ENCODE assay signal across 18 mouse cellular contexts in the genomic region with DNA sequence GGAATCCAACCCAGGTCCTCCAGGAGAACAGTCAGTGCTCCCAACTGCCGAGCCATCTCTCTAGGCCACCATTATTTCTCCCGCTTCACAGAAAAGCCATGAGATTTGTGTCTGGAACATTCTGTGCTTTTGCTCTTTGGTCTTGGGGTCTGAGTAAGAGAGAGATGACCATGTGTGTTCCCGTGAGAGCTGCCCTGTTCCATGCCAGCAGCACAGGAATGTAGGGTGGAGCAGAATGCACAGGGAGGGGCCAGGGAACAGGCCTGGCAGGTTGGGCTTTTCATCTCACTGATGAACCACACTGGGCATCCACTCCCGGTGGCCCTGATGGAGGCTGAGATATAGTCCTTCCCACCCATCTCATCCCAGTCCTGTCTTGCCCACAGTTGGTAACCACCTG. TPM values are rescaled to one million over a fixed set of nuclear protein-coding genes. Genes with fewer than 3 reads are reported as not detected.
DNase-seq lines count a peak whose midpoint lies in the region; ATAC-seq and TF ChIP-seq lines count a peak whose summit lies in the region.
"Had no signal": no experiment of that assay in that cellular context is flagged by ENCODE, and none has a peak within 500 bp of the region (broad histone marks: within the 10 kb centered on the region; RNA-seq: fewer than 3 reads in every experiment).

No protein-coding gene starts in this region.

- no peak overlapping the region for H3K9ac ChIP-seq in lung, embryonic 15.5 days
- no peak overlapping the region for H3K9ac ChIP-seq in midbrain, embryonic 11.5 days (ENCODE audit: low read length)
- H3K9ac ChIP-seq in forebrain, postnatal 0 days, result no peak overlapping the region
- H3K9ac ChIP-seq: forebrain, embryonic 15.5 days; limb, embryonic 12.5 days; liver, embryonic 13.5 days; midbrain, embryonic 12.5 days; neural tube, embryonic 12.5 days had no signal

- no peaks in the 10 kb centered on the region for H3K36me3 ChIP-seq in lung, embryonic 15.5 days
- H3K36me3 ChIP-seq in midbrain, embryonic 11.5 days (ENCODE audit: control insufficient read depth, insufficient read depth, low read length), result no peaks in the 10 kb centered on the region
- H3K36me3 ChIP-seq in forebrain, postnatal 0 days (ENCODE audit: insufficient read depth), result no peaks in the 10 kb centered on the region
- H3K36me3 ChIP-seq: forebrain, embryonic 15.5 days; limb, embryonic 12.5 days; liver, embryonic 13.5 days; midbrain, embryonic 12.5 days; neural tube, embryonic 12.5 days had no signal

- no peak overlapping the region for H3K4me2 ChIP-seq in lung, embryonic 15.5 days
- no peak overlapping the region for H3K4me2 ChIP-seq in midbrain, embryonic 11.5 days
- H3K4me2 ChIP-seq in forebrain, postnatal 0 days (ENCODE audit: low read depth), result no peak overlapping the region
- H3K4me2 ChIP-seq: forebrain, embryonic 15.5 days; limb, embryonic 12.5 days; liver, embryonic 13.5 days; midbrain, embryonic 12.5 days; neural tube, embryonic 12.5 days had no signal

- no peak for TF ChIP-seq CTCF in lung, adult 2 months (IDR thresholded peaks at IDR 0.05; ENCODE audit: insufficient read depth, low read length)
- TF ChIP-seq CTCF in forebrain, postnatal 0 days (IDR thresholded peaks at IDR 0.05; ENCODE audit: low read depth), result no peak

- peaks cover 10% of the 10 kb centered on the region; the same call in 1 of the 2 replicates for H3K27me3 ChIP-seq in lung, embryonic 15.5 days
- H3K27me3 ChIP-seq in midbrain, embryonic 11.5 days (ENCODE audit: control insufficient read depth, insufficient read depth, low read length), result no peaks in the 10 kb centered on the region
- no peaks in the 10 kb centered on the region for H3K27me3 ChIP-seq in forebrain, postnatal 0 days (ENCODE audit: insufficient read depth, low read length)
- H3K27me3 ChIP-seq: forebrain, embryonic 15.5 days had no signal

- 63% methylated on average over 4 of the region's 4 CpGs for WGBS in lung, embryonic 15.5 days
- WGBS in lung, adult 2 months, result 63% methylated on average over 4 of the region's 4 CpGs
- 81% methylated on average over 4 of the region's 4 CpGs for WGBS in midbrain, embryonic 11.5 days
- WGBS in forebrain, postnatal 0 days, result 80% methylated on average over 4 of the region's 4 CpGs

- no peak for DNase-seq in lung, adult 2 months
- DNase-seq in kidney, postnatal 14 days, result peak; percentile 35
- peak; percentile 54 for DNase-seq in lung, postnatal 36 days
- DNase-seq in gastrocnemius, postnatal 10 days, result no peak
- DNase-seq in midbrain, embryonic 11.5 days (ENCODE audit: low spot score, missing footprints), result no peak
- no peak for DNase-seq in forebrain, postnatal 0 days
- DNase-seq: cerebellum, adult 18-20 months; cerebellum, postnatal 25 days; embryo, embryonic 11 days; liver, embryonic 13.5 days; thymus, adult 2 months had no signal

- no peak for TF ChIP-seq POLR2A in lung, adult 2 months (IDR thresholded peaks at IDR 0.05; ENCODE audit: borderline replicate concordance, extremely low read depth, low read depth, low read length)

- no peaks in the 10 kb centered on the region for H3K9me3 ChIP-seq in lung, embryonic 15.5 days
- H3K9me3 ChIP-seq in midbrain, embryonic 11.5 days (ENCODE audit: control insufficient read depth, low read length), result no peaks in the 10 kb centered on the region
- H3K9me3 ChIP-seq in forebrain, postnatal 0 days (ENCODE audit: low read length), result 0 out of 2 replicates have a peak, but pooled peaks cover 2% of the 10 kb centered on the region
- H3K9me3 ChIP-seq: forebrain, embryonic 15.5 days; limb, embryonic 12.5 days; liver, embryonic 13.5 days; midbrain, embryonic 12.5 days; neural tube, embryonic 12.5 days had no signal

- no peak overlapping the region for H3K4me3 ChIP-seq in lung, embryonic 15.5 days
- no peak overlapping the region for H3K4me3 ChIP-seq in lung, adult 2 months (replicated peaks; ENCODE audit: extremely low read depth, low read depth, low read length)
- no peak overlapping the region for H3K4me3 ChIP-seq in midbrain, embryonic 11.5 days (ENCODE audit: low read depth, low read length)
- H3K4me3 ChIP-seq in forebrain, postnatal 0 days (ENCODE audit: low read depth, low read length), result no peak overlapping the region
- H3K4me3 ChIP-seq: forebrain, embryonic 15.5 days; limb, embryonic 12.5 days; liver, embryonic 13.5 days; midbrain, embryonic 12.5 days; neural tube, embryonic 12.5 days had no signal

- peak; percentile 43; the same call in 1 of the 2 replicates for ATAC-seq in lung, embryonic 15.5 days (ENCODE audit: borderline replicate concordance, extremely low read depth, low FRiP score, low TSS enrichment)
- ATAC-seq in midbrain, embryonic 11.5 days (ENCODE audit: low FRiP score), result no peak
- no peak for ATAC-seq in forebrain, postnatal 0 days
- ATAC-seq: CD4-positive, CD25-positive, alpha-beta regulatory T cell, adult 4 months; forebrain, embryonic 15.5 days had no signal

- no peak overlapping the region for H3K27ac ChIP-seq in lung, embryonic 15.5 days
- H3K27ac ChIP-seq in midbrain, embryonic 11.5 days (ENCODE audit: low read depth, low read length), result no peak overlapping the region
- H3K27ac ChIP-seq in forebrain, postnatal 0 days (ENCODE audit: low read depth, low read length), result no peak overlapping the region
- H3K27ac ChIP-seq: forebrain, embryonic 15.5 days; limb, embryonic 12.5 days; liver, embryonic 13.5 days; midbrain, embryonic 12.5 days; neural tube, embryonic 12.5 days had no signal

- no peaks in the 10 kb centered on the region for H3K4me1 ChIP-seq in lung, embryonic 15.5 days
- H3K4me1 ChIP-seq in lung, adult 2 months (ENCODE audit: control insufficient read depth, insufficient read depth, low read length), result no peaks in the 10 kb centered on the region
- no peaks in the 10 kb centered on the region for H3K4me1 ChIP-seq in midbrain, embryonic 11.5 days (ENCODE audit: control insufficient read depth, insufficient read depth, low read length)
- H3K4me1 ChIP-seq in forebrain, postnatal 0 days (ENCODE audit: insufficient read depth), result no peaks in the 10 kb centered on the region
- H3K4me1 ChIP-seq: forebrain, embryonic 15.5 days; limb, embryonic 12.5 days; liver, embryonic 13.5 days; midbrain, embryonic 12.5 days; neural tube, embryonic 12.5 days had no signal

RNA-seq across cellular contexts. Expression of gene Ppl, which starts 12.8 kb away (rescaled TPM):
- 6.3 and 6.7 TPM in 2 replicates for polyA plus RNA-seq in lung, embryonic 15.5 days (2015; fragmentation: Nextera tagmentation; extraction: Ambion mirVana)
- polyA plus RNA-seq in lung, adult 2 months (2012; rRNA removed), result 16.8 and 34.2 TPM in 2 replicates
- total RNA-seq in gastrocnemius, postnatal 10 days (2021), result under 1 TPM; 0.12 to 0.25 TPM
- polyA plus RNA-seq in midbrain, embryonic 11.5 days (2014; fragmentation: Nextera tagmentation; extraction: Ambion mirVana), result 0.44 and 0.48 TPM in 2 replicates
- 0.08 and 0.10 TPM in 2 replicates for total RNA-seq in forebrain, postnatal 0 days (2014; rRNA removed)
- polyA plus RNA-seq in forebrain, postnatal 0 days (2015; fragmentation: Nextera tagmentation; extraction: Ambion mirVana), result 0.03 and 0.07 TPM in 2 replicates

RNA-seq across cellular contexts. Expression of gene Sec14l5, which starts 27.5 kb away (rescaled TPM):
- polyA plus RNA-seq in lung, embryonic 15.5 days (2015; fragmentation: Nextera tagmentation; extraction: Ambion mirVana), result 0.65 and 0.78 TPM in 2 replicates
- polyA plus RNA-seq in lung, adult 2 months (2012; rRNA removed), result 1.3 and 2.9 TPM in 2 replicates
- total RNA-seq in gastrocnemius, postnatal 10 days (2021), result 10 to 100 TPM in 1 of 2 experiments, 1 to 10 TPM in 1; 8.8 to 13.3 TPM
- polyA plus RNA-seq in midbrain, embryonic 11.5 days (2014; fragmentation: Nextera tagmentation; extraction: Ambion mirVana), result 0.23 and 0.25 TPM in 2 replicates
- 0.15 and 0.48 TPM in 2 replicates for total RNA-seq in forebrain, postnatal 0 days (2014; rRNA removed)
- polyA plus RNA-seq in forebrain, postnatal 0 days (2015; fragmentation: Nextera tagmentation; extraction: Ambion mirVana), result 0.05 and 0.08 TPM in 2 replicates
- polyA plus RNA-seq: CD4-positive, CD25-positive, alpha-beta regulatory T cell, adult 4 months; heart, postnatal 0 days; liver, embryonic 13.5 days had no signal

Comparison
In these comparisons a context has a peak if more than half of its experiments do, and no peak if none do; other contexts are left out.
1. DNase-seq: peak in kidney, postnatal 14 days (single experiment) and lung, postnatal 36 days (single experiment); none in lung, adult 2 months (single experiment), gastrocnemius, postnatal 10 days (single experiment), midbrain, embryonic 11.5 days (single experiment) and forebrain, postnatal 0 days (single experiment).